Mouse (Mus musculus) olfactory bulb, adult 2 months (tissue): Measurements from ENCODE around the gene Gkap1.

ENCODE experiments used
- CTCF ChIP-seq: fragments of 200-500 bp; IDR thresholded peaks from 2 replicates; pipeline ENCODE4 v1.5.1; 2012; ENCODE audit warnings: low read depth, mild to moderate bottlenecking, low read length, moderate library complexity; ENCODE audit not compliant: insufficient read depth
- POLR2A ChIP-seq: fragments of 200-500 bp; IDR thresholded peaks from 2 replicates; pipeline ENCODE4 v1.6.1; 2012; ENCODE audit warnings: mild to moderate bottlenecking, low read depth, low read length, moderate library complexity; ENCODE audit not compliant: insufficient read depth

DNA sequence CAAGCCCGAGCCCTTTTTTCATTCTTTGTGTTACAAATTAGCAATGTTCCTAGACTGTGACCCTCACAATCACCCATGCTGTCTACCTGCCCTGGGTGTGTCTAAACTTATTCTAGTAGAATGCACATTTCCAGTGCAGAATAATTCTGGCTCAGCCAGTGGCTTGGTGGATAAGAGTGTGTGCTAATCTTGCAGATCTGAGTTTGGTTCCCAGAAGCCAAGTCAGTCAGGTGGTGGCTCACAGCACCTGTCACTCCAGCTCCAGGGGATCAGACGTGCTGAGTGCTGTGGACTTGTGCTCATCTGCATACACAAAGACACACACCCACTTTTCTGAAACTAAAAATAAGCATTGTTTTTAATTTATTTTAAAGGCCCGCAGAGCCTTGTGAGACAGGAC lies 38.3 kb upstream of the Gkap1 start:
- TF ChIP-seq POLR2A (no peak), CTCF (no peak)
